Mouse (Mus musculus) cerebellum, adult 2 months (tissue): ENCODE results near the gene Mn1. TPM values are rescaled to one million over a fixed set of nuclear protein-coding genes. Genes with fewer than 3 reads are reported as not detected.

Experiments used
- DNase-seq, 2 experiments: peaks; one replicate each; pipeline ENCODE4 v3.0.0; 2021
- H3K27ac ChIP-seq: fragments of 200-500 bp; 2 replicates; pipeline ENCODE4 v1.5.1; 2012; ENCODE audit warnings: low read length, control low read depth, inconsistent platforms; ENCODE audit not compliant: insufficient read depth
- H3K27me3 ChIP-seq: fragments of 200-500 bp; 2 replicates; pipeline ENCODE4 v1.6.1; 2012; ENCODE audit warnings: inconsistent platforms, mild to moderate bottlenecking, low read length, moderate library complexity; ENCODE audit not compliant: control insufficient read depth, insufficient read depth
- H3K4me1 ChIP-seq: fragments of 200-500 bp; 2 replicates; pipeline ENCODE4 v1.6.1; 2011; ENCODE audit warnings: low read length; ENCODE audit not compliant: control insufficient read depth, insufficient read depth
- H3K4me3 ChIP-seq: fragments of 200-500 bp; replicated peaks from 2 replicates; pipeline ENCODE3; 2011; ENCODE audit warnings: mild to moderate bottlenecking, low read depth, low read length, control low read depth; ENCODE audit not compliant: insufficient read depth
- CTCF ChIP-seq: fragments of 200-500 bp; IDR thresholded peaks from 2 replicates; pipeline ENCODE4 v1.5.1; 2011; ENCODE audit warnings: low read depth, mild to moderate bottlenecking, control low read depth, low read length, moderate library complexity, borderline replicate concordance; ENCODE audit not compliant: insufficient read depth
- POLR2A ChIP-seq: fragments of 200-500 bp; IDR thresholded peaks from 2 replicates; pipeline ENCODE4 v1.6.1; 2011; ENCODE audit warnings: low read length, control low read depth, borderline replicate concordance; ENCODE audit not compliant: insufficient read depth
- WGBS: fragments of 180-500 bp; shearing (Covaris S2); methylation state at CpG from one replicate; pipeline ENCODE4 v1.1.7; 2018; 5-methylcytosine and 5-hydroxymethylcytosine counted together
- polyA plus RNA-seq: library from polyadenylated mRNA; depleted of rRNA; stranded (reverse); fragments of >200 nt; gene quantifications from 2 replicates; pipeline ENCODE4 v1.2.3, GENCODE M21; 2012; rRNA removed

Mn1 gene
- polyA plus RNA-seq: 2.4 and 3.3 TPM in 2 replicates

GRCm38 (mm10) chr5:111416591-111417374, at the start of gene Mn1:
Mn1 (plus strand) TSS chr5:111417362.
- H3K4me1 ChIP-seq: peaks cover 4% of the 10 kb centered on the region; the same call in 1 of the 2 replicates
- peaks cover 17% of the 10 kb centered on the region for H3K27me3 ChIP-seq
- DNase-seq: peak; percentile 47 to 56
- H3K4me3 ChIP-seq: peak within 1 kb of the TSS; percentile 43
- TF ChIP-seq POLR2A: no peak
- TF ChIP-seq CTCF: no peak
- H3K27ac ChIP-seq: no peak within 1 kb of the TSS
- WGBS: under 1% methylated on average over 86 of the region's 88 CpGs

GRCm38 (mm10) chr5:111367937-111368517, 49.1 kb upstream of the Mn1 start:
- no peaks in the 10 kb centered on the region for H3K27me3 ChIP-seq
- WGBS: 81% methylated on average over 11 of the region's 11 CpGs
- H3K4me3 ChIP-seq: no peak overlapping the region
- DNase-seq: no peak
- H3K27ac ChIP-seq: no peak overlapping the region
- TF ChIP-seq POLR2A: no peak
- no peak for TF ChIP-seq CTCF
- no peaks in the 10 kb centered on the region for H3K4me1 ChIP-seq

GRCm38 (mm10) chr5:111368576-111368975, 48.6 kb upstream of the Mn1 start:
- DNase-seq: no peak
- TF ChIP-seq CTCF (no peak), POLR2A (no peak)

GRCm38 (mm10) chr5:111375616-111376015, 41.5 kb upstream of the Mn1 start:
- WGBS: 56% methylated on average over 4 of the region's 4 CpGs
- H3K27ac ChIP-seq: no peak overlapping the region
- H3K27me3 ChIP-seq: no peaks in the 10 kb centered on the region
- H3K4me3 ChIP-seq: no peak overlapping the region
- DNase-seq: no peak
- TF ChIP-seq CTCF (no peak), POLR2A (no peak)
- 0 out of 2 replicates have a peak, but pooled peaks cover 2% of the 10 kb centered on the region for H3K4me1 ChIP-seq

More at GRCm38 (mm10) chr5:111368576-111368975, 48.6 kb upstream of the Mn1 start:
- no peaks in the 10 kb centered on the region for H3K4me1 ChIP-seq
- H3K27me3 ChIP-seq: no peaks in the 10 kb centered on the region
- H3K27ac ChIP-seq: no peak overlapping the region
- 73% methylated on average over 5 of the region's 5 CpGs for WGBS
- no peak overlapping the region for H3K4me3 ChIP-seq

GRCm38 (mm10) chr5:111376276-111377020, 40.7 kb upstream of the Mn1 start:
- 93% methylated on average over 24 of the region's 24 CpGs for WGBS
- Histone ChIP-seq H3K27ac (no peak overlapping the region), H3K4me1 (0 out of 2 replicates have a peak, but pooled peaks cover 2% of the 10 kb centered on the region), H3K27me3 (no peaks in the 10 kb centered on the region), H3K4me3 (no peak overlapping the region)
- TF ChIP-seq POLR2A: no peak
- no peak for DNase-seq

- Histone ChIP-seq H3K27ac (no peak overlapping the region), H3K4me3 (no peak overlapping the region), H3K27me3 (no peaks in the 10 kb centered on the region), H3K4me1 (0 out of 2 replicates have a peak, but pooled peaks cover 2% of the 10 kb centered on the region)
- WGBS: 51% methylated on average over 7 of the region's 7 CpGs
- DNase-seq: no peak
- TF ChIP-seq CTCF: no peak; the same call in 1 of the 2 replicates
Observed at GRCm38 (mm10) chr5:111378126-111378993, 38.8 kb upstream of the Mn1 start.

- 38% methylated on average over 5 of the region's 5 CpGs for WGBS
- no peaks in the 10 kb centered on the region for H3K27me3 ChIP-seq
- no peak for TF ChIP-seq CTCF
- TF ChIP-seq POLR2A: no peak
- peaks cover 5% of the 10 kb centered on the region for H3K4me1 ChIP-seq
- H3K27ac ChIP-seq: no peak overlapping the region
- H3K4me3 ChIP-seq: no peak overlapping the region
- DNase-seq: no peak
Observed at GRCm38 (mm10) chr5:111383335-111383734, 33.8 kb upstream of the Mn1 start.
